9 mouse cellular contexts compared by ENCODE assay signal in genomic region chr14:56365292-56365691, GRCm38 (mm10). TPM values are rescaled to one million over a fixed set of nuclear protein-coding genes. Genes with fewer than 3 reads are reported as not detected.
DNase-seq lines count a peak whose midpoint lies in the region; ATAC-seq and TF ChIP-seq lines count a peak whose summit lies in the region.
"Had no signal": no experiment of that assay in that cellular context is flagged by ENCODE, and none has a peak within 500 bp of the region (broad histone marks: within the 10 kb centered on the region; RNA-seq: fewer than 3 reads in every experiment).

No protein-coding gene starts in this region.

- H3K27ac ChIP-seq in left cerebral cortex, adult 2 months: no peak overlapping the region
- no peak overlapping the region for H3K27ac ChIP-seq in forebrain, embryonic 11.5 days (ENCODE audit: low read depth, low read length)
- H3K27ac ChIP-seq in intestine, postnatal 0 days (ENCODE audit: low read depth, low read length): no peak overlapping the region
- H3K27ac ChIP-seq in neural tube, embryonic 13.5 days (replicated peaks): no peak overlapping the region

- no peak for DNase-seq in left cerebral cortex, adult 2 months (ENCODE audit: extremely low spot score in 1 of 2, low spot score in 2 of 2)
- no peak for DNase-seq in left cerebral cortex, adult 11 months (ENCODE audit: low spot score)
- DNase-seq in forebrain, embryonic 11.5 days (ENCODE audit: low spot score): no peak
- no peak for DNase-seq in thymus, postnatal 0 days (ENCODE audit: low spot score)
- DNase-seq in right cerebral cortex, postnatal 36 days (ENCODE audit: low spot score in 2 of 2): no peak
- no peak for DNase-seq in urinary bladder, postnatal 36 days (ENCODE audit: low spot score in 2 of 2)

- H3K9me3 ChIP-seq in forebrain, embryonic 11.5 days (ENCODE audit: control insufficient read depth, low read length): no peaks in the 10 kb centered on the region
- no peaks in the 10 kb centered on the region for H3K9me3 ChIP-seq in intestine, postnatal 0 days (ENCODE audit: control insufficient read depth)
- H3K9me3 ChIP-seq in neural tube, embryonic 13.5 days: no peaks in the 10 kb centered on the region

- no peaks in the 10 kb centered on the region for H3K36me3 ChIP-seq in forebrain, embryonic 11.5 days (ENCODE audit: control insufficient read depth, insufficient read depth, low read length)
- no peaks in the 10 kb centered on the region for H3K36me3 ChIP-seq in intestine, postnatal 0 days (ENCODE audit: control insufficient read depth, insufficient read depth)
- H3K36me3 ChIP-seq in neural tube, embryonic 13.5 days: no peaks in the 10 kb centered on the region

- no peak for ATAC-seq in forebrain, embryonic 11.5 days (replicated peaks; ENCODE audit: low FRiP score)
- ATAC-seq in intestine, postnatal 0 days: no peak
- no peak for ATAC-seq in neural tube, embryonic 13.5 days (ENCODE audit: low read depth)
- ATAC-seq: Patski had no signal

- H3K4me2 ChIP-seq in forebrain, embryonic 11.5 days (ENCODE audit: low read depth, low read length, severe bottlenecking): peak overlapping the region; percentile 58
- H3K4me2 ChIP-seq in intestine, postnatal 0 days (replicated peaks; ENCODE audit: low read depth): peak overlapping the region; percentile 74
- peak overlapping the region; percentile 65 for H3K4me2 ChIP-seq in neural tube, embryonic 13.5 days

- peak overlapping the region; percentile 23; the same call in 1 of the 2 replicates for H3K9ac ChIP-seq in forebrain, embryonic 11.5 days (ENCODE audit: low read length)
- H3K9ac ChIP-seq in intestine, postnatal 0 days (ENCODE audit: low read depth, low read length): no peak overlapping the region
- H3K9ac ChIP-seq in neural tube, embryonic 13.5 days: peak overlapping the region; percentile 52; the same call in 1 of the 2 replicates

- H3K4me1 ChIP-seq in forebrain, embryonic 11.5 days (replicated peaks; ENCODE audit: control insufficient read depth, insufficient read depth, low read length): 0 out of 2 replicates have a peak, but pooled peaks cover 2% of the 10 kb centered on the region
- H3K4me1 ChIP-seq in intestine, postnatal 0 days (replicated peaks; ENCODE audit: control insufficient read depth, insufficient read depth, low read length): no peaks in the 10 kb centered on the region; the same call in 1 of the 2 replicates
- H3K4me1 ChIP-seq in neural tube, embryonic 13.5 days (replicated peaks): peaks cover 13% of the 10 kb centered on the region

- H3K4me3 ChIP-seq in left cerebral cortex, adult 2 months: peak overlapping the region; percentile 39
- H3K4me3 ChIP-seq in forebrain, embryonic 11.5 days (ENCODE audit: low read depth, low read length): peak overlapping the region; percentile 31
- H3K4me3 ChIP-seq in intestine, postnatal 0 days (ENCODE audit: low read depth, low read length): peak overlapping the region; percentile 46
- H3K4me3 ChIP-seq in neural tube, embryonic 13.5 days: peak overlapping the region; percentile 44

- 38% methylated on average over 8 of the region's 8 CpGs for WGBS in forebrain, embryonic 11.5 days
- 29% methylated on average over 8 of the region's 8 CpGs for WGBS in intestine, postnatal 0 days
- WGBS in neural tube, embryonic 13.5 days: 31% methylated on average over 8 of the region's 8 CpGs

- intact Hi-C loops in left cerebral cortex, adult 2 months (cut with DNase I): no loop called here

- TF ChIP-seq CTCF in left cerebral cortex, adult 2 months (IDR thresholded peaks at IDR 0.05): no peak
- no peak for TF ChIP-seq CTCF in intestine, postnatal 0 days (IDR thresholded peaks at IDR 0.05; ENCODE audit: low read depth)

- peaks cover 39% of the 10 kb centered on the region for H3K27me3 ChIP-seq in forebrain, embryonic 11.5 days (ENCODE audit: control insufficient read depth, insufficient read depth, low read length)
- peaks cover 38% of the 10 kb centered on the region for H3K27me3 ChIP-seq in intestine, postnatal 0 days (replicated peaks; ENCODE audit: control insufficient read depth, insufficient read depth, low read length)
- peaks cover 58% of the 10 kb centered on the region for H3K27me3 ChIP-seq in neural tube, embryonic 13.5 days

RNA-seq across cellular contexts. Expression of gene Atp12a, which starts 0.4 kb away (rescaled TPM):
- total RNA-seq in left cerebral cortex, adult 2 months (2021): under 1 TPM; 0.09 to 0.27 TPM
- polyA plus RNA-seq in forebrain, embryonic 11.5 days (2014; fragmentation: Nextera tagmentation; extraction: Ambion mirVana): 0.04 TPM in 1 of 2 replicates, not detected in the other
- polyA plus RNA-seq in intestine, postnatal 0 days (2015; fragmentation: Nextera tagmentation; extraction: Ambion mirVana): 0.09 and 0.37 TPM in 2 replicates
- 0.07 and 0.15 TPM in 2 replicates for polyA plus RNA-seq in neural tube, embryonic 13.5 days (2015; fragmentation: Nextera tagmentation; extraction: Ambion mirVana)
- 0.10 and 0.26 TPM in 2 replicates for polyA plus RNA-seq in thymus, postnatal 0 days (2015; fragmentation: Nextera tagmentation; extraction: Ambion mirVana)
- polyA plus RNA-seq: Patski had no signal

RNA-seq across cellular contexts. Expression of gene Rnf17, which starts 37.1 kb away (rescaled TPM):
- 1 to 10 TPM in 1 of 2 experiments, under 1 TPM in 1; 0.70 to 1.0 TPM for total RNA-seq in left cerebral cortex, adult 2 months (2021)
- polyA plus RNA-seq in forebrain, embryonic 11.5 days (2014; fragmentation: Nextera tagmentation; extraction: Ambion mirVana): 0.88 and 1.0 TPM in 2 replicates
- 0.46 and 0.59 TPM in 2 replicates for polyA plus RNA-seq in intestine, postnatal 0 days (2015; fragmentation: Nextera tagmentation; extraction: Ambion mirVana)
- polyA plus RNA-seq in neural tube, embryonic 13.5 days (2015; fragmentation: Nextera tagmentation; extraction: Ambion mirVana): 0.28 and 0.68 TPM in 2 replicates
- polyA plus RNA-seq in thymus, postnatal 0 days (2015; fragmentation: Nextera tagmentation; extraction: Ambion mirVana): 0.42 and 0.92 TPM in 2 replicates
- polyA plus RNA-seq: Patski had no signal
